Mouse (Mus musculus): Measurements from ENCODE around the gene Fn3krp. TPM values are rescaled to one million over a fixed set of nuclear protein-coding genes. Genes with fewer than 3 reads are reported as not detected.

The Fn3krp gene
- 19.6 and 26.3 TPM in 2 replicates for total RNA-seq (2017)

GRCm38 (mm10) chr11:121420830-121421552 is at the start of gene Fn3krp:
TSS of gene Fn3krp (plus strand) at chr11:121421401.
- peak; percentile 97 for ATAC-seq (replicated peaks; ENCODE audit: low read depth, poor library complexity, severe bottlenecking)

GRCm38 (mm10) chr11:121373305-121373704 is 47.9 kb upstream of the Fn3krp start:
- no peak for ATAC-seq (replicated peaks; ENCODE audit: low read depth, poor library complexity, severe bottlenecking)

GRCm38 (mm10) chr11:121378644-121379043 is 42.6 kb upstream of the Fn3krp start:
- no peak for ATAC-seq (replicated peaks; ENCODE audit: low read depth, poor library complexity, severe bottlenecking)

- no peak for ATAC-seq (replicated peaks; ENCODE audit: low read depth, poor library complexity, severe bottlenecking)
Observed at GRCm38 (mm10) chr11:121380294-121380693, 40.9 kb upstream of the Fn3krp start.

- ATAC-seq (replicated peaks; ENCODE audit: low read depth, poor library complexity, severe bottlenecking) = peak; percentile 87
Observed at GRCm38 (mm10) chr11:121387750-121388553, 33.2 kb upstream of the Fn3krp start, which contains the start of gene Rab40b. TSS of gene Rab40b (minus strand) at chr11:121388251.

- ATAC-seq (replicated peaks; ENCODE audit: low read depth, poor library complexity, severe bottlenecking) = peak; percentile 10; the same call in 1 of the 2 replicates
Observed at GRCm38 (mm10) chr11:121388554-121388945, 32.7 kb upstream of the Fn3krp start.

GRCm38 (mm10) chr11:121390793-121391192 is 30.4 kb upstream of the Fn3krp start:
- ATAC-seq (replicated peaks; ENCODE audit: low read depth, poor library complexity, severe bottlenecking) = no peak; the same call in 1 of the 2 replicates

GRCm38 (mm10) chr11:121392405-121392804 is 28.8 kb upstream of the Fn3krp start:
- ATAC-seq (replicated peaks; ENCODE audit: low read depth, poor library complexity, severe bottlenecking) = no peak

- no peak for ATAC-seq (replicated peaks; ENCODE audit: low read depth, poor library complexity, severe bottlenecking)
Observed at GRCm38 (mm10) chr11:121407366-121408155, 13.6 kb upstream of the Fn3krp start.

GRCm38 (mm10) chr11:121414762-121415161 is 6.4 kb upstream of the Fn3krp start:
- ATAC-seq (replicated peaks; ENCODE audit: low read depth, poor library complexity, severe bottlenecking) = no peak

GRCm38 (mm10) chr11:121415351-121415750 is 5.8 kb upstream of the Fn3krp start:
- ATAC-seq (replicated peaks; ENCODE audit: low read depth, poor library complexity, severe bottlenecking) = no peak

GRCm38 (mm10) chr11:121417971-121418370 is 3.2 kb upstream of the Fn3krp start:
- no peak for ATAC-seq (replicated peaks; ENCODE audit: low read depth, poor library complexity, severe bottlenecking)

- ATAC-seq (replicated peaks; ENCODE audit: low read depth, poor library complexity, severe bottlenecking) = no peak
Observed at GRCm38 (mm10) chr11:121418932-121419331, 2.3 kb upstream of the Fn3krp start.

- ATAC-seq (replicated peaks; ENCODE audit: low read depth, poor library complexity, severe bottlenecking) = no peak
Observed at GRCm38 (mm10) chr11:121420379-121420778, 822 bp upstream of the Fn3krp start.

GRCm38 (mm10) chr11:121421553-121422173 is 462 bp downstream of the Fn3krp start:
- ATAC-seq (replicated peaks; ENCODE audit: low read depth, poor library complexity, severe bottlenecking) = peak; percentile 52

- ATAC-seq (replicated peaks; ENCODE audit: low read depth, poor library complexity, severe bottlenecking) = no peak
Observed at GRCm38 (mm10) chr11:121433397-121433796, 12.2 kb downstream of the Fn3krp start.

- peak; percentile 96 for ATAC-seq (replicated peaks; ENCODE audit: low read depth, poor library complexity, severe bottlenecking)
Observed at GRCm38 (mm10) chr11:121434156-121435155, 13.3 kb downstream of the Fn3krp start, which contains the start of gene Fn3k. TSS of gene Fn3k (plus strand) at chr11:121434913.

- no peak for ATAC-seq (replicated peaks; ENCODE audit: low read depth, poor library complexity, severe bottlenecking)
Observed at GRCm38 (mm10) chr11:121437236-121437635, 16.0 kb downstream of the Fn3krp start.

Data from common myeloid progenitor, adult 5-6 weeks (primary cell).